Mouse (Mus musculus) myocyte (in vitro differentiated cells): ENCODE data around the gene Crat.

Experiments used
- MAX ChIP-seq: IDR thresholded peaks from one replicate; pipeline ENCODE4 v1.6.1; 2011; ENCODE audit warnings: low read depth, mild to moderate bottlenecking, control low read depth
- MYOG ChIP-seq, 3 experiments: IDR thresholded peaks; one replicate each; pipeline ENCODE4 v1.6.1; 2011; ENCODE audit warnings: control low read depth in 2 of 3, low read depth in 2 of 3, mild to moderate bottlenecking in 2 of 3; ENCODE audit not compliant: insufficient read length in 2 of 3, control insufficient read depth in 1 of 3, insufficient read depth in 1 of 3
- POLR2A ChIP-seq: IDR thresholded peaks from one replicate; pipeline ENCODE4 v1.6.1; 2011; ENCODE audit warnings: low read depth, mild to moderate bottlenecking, control low read depth, moderate library complexity; ENCODE audit not compliant: insufficient read length
- TCF3 ChIP-seq: IDR thresholded peaks from one replicate; pipeline ENCODE4 v1.6.1; 2011; ENCODE audit warnings: low read depth, control low read depth; ENCODE audit not compliant: insufficient read length
- USF1 ChIP-seq: IDR thresholded peaks from one replicate; pipeline ENCODE4 v1.6.1; 2011; ENCODE audit warnings: low read depth, mild to moderate bottlenecking, control low read depth, moderate library complexity

GRCm38 (mm10) chr2:30366203-30366602 is 49.4 kb downstream of the Crat start:
- TF ChIP-seq USF1 (no peak), TCF3 (no peak), POLR2A (no peak), MAX (no peak), MYOG (IDR thresholded peaks at IDR 0.05; ENCODE audit: control insufficient read depth in 1 of 3, insufficient read depth in 1 of 3, insufficient read length in 2 of 3, low read depth in 2 of 3) (no peak)
